Mouse (Mus musculus) heart, postnatal 4 days (tissue): ENCODE results near the gene Cir1. TPM values are rescaled to one million over a fixed set of nuclear protein-coding genes. Genes with fewer than 3 reads are reported as not detected.

Source experiments
- DNase-seq: peaks from one replicate; pipeline ENCODE4 v3.0.0; 2021
- total RNA-seq, 2 experiments: library from RNA; stranded (reverse); gene quantifications; 2 replicates each; pipeline ENCODE4 v1.2.3; 2021

Cir1 gene
- total RNA-seq: 10 to 100 TPM; 10.8 to 11.1 TPM

DNA sequence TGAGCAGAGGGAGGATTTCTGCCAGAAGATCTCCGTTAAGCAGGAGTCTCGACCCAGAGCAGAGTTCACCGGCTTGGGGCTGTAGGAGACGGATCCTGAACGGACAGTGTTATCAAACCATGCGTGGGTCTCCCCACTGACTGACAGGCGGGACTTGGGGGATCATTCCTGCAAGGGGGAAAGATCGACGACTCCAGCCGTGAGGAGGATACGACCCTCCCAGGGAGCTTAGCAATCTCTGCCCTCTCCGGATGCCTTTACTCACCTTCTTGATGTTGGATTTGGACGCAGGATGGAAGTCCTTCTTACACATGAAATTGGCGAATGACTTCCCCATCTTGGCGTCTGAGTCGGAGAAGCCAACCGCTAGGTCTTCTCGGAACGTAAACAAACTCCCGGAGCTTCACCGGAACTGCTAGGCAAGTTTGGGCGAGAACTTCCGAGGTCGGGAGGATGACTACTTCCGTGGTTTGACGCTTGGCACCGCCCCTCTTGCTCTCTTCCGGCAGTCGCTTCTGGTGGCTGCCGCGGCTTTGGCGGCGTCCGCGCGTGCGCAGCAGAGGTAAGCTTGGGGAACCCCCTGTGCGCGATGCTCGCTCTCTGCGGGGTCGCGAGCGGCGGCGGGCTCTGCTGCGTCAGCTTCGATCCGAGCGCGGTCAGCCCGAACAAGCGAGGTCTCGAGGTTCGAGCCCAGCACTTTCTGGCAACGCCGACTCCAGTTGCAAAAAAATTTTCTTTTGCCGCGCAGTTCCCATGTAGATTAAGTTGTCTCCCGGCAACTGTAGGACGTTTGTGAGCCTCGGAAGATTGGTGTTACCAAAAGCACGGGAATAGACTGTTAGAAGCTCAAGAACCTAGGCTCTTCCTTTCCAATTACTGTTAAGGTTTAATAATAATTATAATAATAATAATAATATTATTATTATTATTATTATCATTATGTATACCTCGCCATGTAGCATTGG is at the start of gene Cir1, which contains the start of gene Scrn3:
Gene Cir1 (minus strand): TSS at position 550 of the 965 bp plus-strand sequence.
Gene Scrn3 (plus strand): TSS at position 450 of the 965 bp plus-strand sequence.
- DNase-seq: peak; percentile 96

DNA sequence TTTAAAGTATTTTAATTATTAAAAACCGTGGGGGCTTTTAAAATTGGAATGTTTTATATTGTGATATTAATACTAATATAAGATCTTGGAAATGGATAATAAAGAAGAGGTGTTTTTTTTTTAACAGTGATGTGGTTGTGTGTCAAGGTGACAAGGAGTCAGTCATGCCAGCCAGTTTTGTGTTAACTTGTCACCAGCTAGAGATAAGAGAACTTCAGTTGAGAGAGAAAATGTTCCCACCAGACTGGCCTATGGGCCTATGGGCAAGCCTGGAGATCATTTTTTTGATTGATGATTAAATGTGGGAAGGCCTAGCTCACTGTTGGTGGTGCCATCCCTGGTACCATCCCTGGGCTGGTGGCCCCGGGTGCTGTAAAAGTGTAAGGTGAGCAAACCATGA is 48.0 kb upstream of the Cir1 start:
- no peak for DNase-seq

DNA sequence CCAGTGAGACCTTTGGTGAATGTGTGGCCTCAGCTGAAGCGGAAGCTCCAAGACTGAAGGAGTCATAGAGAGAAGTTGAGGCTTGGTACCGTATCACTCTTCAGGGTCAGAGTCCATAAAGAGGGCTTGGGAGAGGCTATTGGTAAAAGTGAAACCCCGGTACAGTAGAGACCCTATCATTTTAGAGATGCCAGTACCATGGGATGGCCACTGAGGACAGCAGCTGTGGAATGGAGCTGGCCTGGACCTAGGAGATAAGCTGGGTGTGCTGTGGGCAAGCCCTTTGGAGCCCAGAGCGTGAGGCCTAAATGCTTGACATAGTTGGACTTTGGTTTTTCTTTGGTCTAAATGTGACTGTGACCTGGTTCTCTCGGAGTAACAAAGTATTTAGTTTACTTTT is 47.4 kb upstream of the Cir1 start:
- DNase-seq: no peak

DNA sequence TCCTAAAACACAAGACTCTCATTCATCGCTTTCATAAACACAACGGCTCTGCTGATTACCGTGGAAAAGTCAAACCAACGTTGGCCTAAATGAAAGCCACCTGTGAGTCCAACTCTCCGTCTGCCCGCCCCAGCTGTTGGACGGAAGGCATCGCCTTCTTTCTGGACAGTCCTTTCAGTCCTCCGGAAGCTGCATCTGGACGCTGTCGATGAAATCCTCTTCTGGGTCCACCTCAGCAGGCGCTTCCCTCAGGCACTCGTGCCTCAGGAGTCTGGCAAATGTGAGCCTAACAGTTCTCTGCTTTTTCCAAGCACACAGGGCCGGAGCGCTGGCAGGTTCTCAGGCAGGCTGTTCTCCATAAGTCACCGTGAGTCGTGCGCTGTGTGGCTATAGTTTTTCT is 44.5 kb upstream of the Cir1 start:
- DNase-seq: no peak

DNA sequence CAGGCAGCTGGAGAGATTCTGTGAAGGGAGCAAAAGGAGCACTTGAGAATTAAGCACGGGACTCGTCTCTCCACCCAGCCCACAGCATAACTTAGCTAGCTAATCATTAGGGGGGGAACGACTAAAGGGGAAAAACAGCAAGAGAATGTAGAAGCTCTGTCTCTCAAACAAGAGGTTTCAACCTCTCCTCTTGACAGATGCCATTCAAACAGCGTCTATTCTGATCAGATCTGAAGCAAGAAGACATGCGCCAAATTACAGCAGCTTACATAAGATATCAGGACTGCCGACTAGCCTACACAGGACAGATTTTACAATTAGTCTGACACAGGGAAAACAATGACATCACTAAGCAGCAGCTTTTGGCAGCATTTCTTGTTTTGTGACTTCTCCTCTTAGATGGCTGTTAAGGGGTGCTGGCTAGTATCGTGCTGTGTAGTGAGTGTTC is 39.5 kb upstream of the Cir1 start:
- DNase-seq: peak; percentile 31

DNA sequence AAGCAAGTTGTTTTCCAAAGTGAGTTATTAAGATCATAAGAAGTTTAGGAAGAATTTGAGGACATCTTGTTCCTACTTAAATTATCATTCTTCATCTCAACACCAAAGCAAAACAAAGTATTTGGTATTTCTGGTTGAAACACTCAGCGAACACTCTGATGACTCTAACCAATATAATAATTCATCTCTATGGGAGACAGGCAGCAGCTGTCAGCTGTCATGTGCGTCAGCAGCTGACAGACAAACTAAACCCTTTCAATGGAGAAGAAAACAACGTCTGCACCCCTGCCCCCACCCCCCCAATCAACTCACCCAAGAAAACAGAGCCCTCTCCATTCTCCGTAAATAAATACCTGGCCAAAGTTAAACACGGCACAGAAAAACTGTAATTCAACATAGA is 39.0 kb upstream of the Cir1 start:
- no peak for DNase-seq

DNA sequence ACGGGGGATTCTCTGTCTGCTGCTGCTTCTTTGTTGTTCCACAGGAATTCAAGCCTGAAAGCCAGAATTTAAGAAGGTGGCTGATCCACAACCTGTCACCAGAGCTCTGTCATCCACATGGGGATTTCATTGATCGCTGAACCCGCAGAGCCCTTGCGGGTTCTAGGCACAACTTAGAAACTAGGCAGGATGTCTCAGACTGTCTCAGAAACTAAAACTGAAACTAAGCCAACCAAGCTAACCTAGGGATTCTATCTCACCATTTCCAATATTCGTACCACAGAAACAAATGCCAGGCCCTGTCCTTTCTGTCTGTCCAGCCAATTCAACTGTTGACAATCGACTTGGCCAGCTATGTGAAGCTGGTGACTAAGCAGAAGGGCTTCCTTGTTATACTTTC is 35.7 kb upstream of the Cir1 start:
- DNase-seq: no peak

DNA sequence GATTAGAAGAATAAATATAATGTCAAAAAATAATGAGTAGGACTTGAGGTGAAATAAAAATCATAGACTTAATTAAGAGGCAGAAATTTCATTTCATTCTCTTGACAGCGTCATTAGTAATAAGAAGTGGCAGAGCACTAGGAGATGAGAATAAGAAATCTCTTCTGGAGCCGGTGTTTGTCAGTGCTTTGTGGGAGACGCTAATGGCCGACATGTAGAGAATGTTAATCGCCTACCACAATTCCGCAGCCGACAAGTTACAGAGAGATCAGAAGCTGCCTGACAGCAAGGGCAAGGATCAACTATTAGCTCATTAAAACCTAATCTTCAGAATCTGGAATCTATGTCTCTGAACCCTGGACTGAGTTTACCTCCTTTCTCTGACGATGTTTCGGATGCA is 35.3 kb upstream of the Cir1 start:
- no peak for DNase-seq

DNA sequence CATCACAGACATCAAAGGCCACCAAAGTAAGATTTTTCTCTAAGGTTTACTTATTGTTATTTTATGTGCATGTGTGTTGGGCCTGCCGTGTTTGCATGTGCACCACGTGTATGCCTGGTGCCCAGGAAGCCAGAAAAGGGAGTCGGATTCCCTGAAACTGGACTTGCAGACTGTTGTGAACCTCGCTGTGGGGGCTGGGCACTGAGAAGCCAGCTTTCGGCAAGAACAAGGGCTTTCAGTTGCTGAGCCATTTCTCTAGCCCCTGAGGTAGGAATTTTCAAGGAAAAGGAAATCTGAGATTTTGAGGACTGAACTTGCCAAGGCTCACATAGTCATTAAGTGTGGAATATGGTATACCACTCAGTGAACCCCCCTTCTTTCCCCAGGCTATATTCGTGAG is 34.6 kb upstream of the Cir1 start:
- DNase-seq: no peak

DNA sequence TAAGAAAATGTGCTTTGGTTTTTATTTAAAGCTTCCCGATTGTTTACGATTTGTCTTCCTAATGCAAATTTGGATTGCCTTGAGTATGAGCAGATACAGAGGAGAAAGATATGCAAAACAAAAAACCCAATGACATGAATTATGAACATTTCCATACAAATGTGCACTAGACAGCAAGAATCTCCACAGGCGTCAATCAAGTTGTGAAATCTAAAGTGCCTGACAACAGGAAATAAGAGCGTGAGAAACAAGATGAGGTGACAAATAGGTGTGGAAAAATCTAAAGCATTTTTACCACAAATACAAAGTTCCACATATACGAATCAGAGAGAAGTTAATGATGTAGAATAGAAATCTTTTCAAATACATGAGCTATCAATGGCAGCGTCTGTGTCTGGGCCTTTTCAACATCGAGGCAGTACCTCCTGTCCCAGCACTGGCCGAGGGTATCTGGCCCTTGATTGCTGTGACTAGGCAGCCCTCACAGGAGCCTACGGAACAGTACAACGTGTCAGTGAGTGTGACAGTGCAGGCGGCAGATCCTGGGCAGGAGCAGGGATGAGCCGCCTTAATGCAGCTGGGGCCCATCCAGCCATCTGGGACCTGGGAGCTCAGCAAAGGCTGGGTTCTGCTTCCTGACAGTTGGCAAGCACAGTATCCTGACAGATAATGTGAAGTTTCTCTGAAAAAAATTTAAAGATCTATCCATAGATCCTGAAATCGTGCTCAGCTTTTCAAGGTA is 34.0 kb upstream of the Cir1 start:
- no peak for DNase-seq

DNA sequence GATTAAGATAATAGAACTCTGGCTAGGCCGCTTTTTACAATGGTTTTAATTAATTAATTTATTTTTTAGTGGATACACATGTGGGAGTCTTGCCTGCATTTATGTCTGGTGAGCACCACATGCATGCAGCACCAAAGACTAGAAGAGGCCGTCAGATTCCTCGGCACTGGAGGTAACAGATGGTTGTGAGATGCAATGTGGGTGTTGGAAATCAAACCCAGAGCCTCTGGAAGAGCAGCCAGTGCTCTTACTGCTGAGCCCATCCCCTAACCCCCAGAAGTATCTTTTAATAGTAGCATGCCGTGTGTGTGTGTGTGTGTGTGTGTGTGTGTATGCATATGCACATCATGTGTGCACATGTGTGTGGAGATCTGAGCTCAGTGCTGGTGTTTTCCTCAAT is 32.7 kb upstream of the Cir1 start:
- DNase-seq: no peak

DNA sequence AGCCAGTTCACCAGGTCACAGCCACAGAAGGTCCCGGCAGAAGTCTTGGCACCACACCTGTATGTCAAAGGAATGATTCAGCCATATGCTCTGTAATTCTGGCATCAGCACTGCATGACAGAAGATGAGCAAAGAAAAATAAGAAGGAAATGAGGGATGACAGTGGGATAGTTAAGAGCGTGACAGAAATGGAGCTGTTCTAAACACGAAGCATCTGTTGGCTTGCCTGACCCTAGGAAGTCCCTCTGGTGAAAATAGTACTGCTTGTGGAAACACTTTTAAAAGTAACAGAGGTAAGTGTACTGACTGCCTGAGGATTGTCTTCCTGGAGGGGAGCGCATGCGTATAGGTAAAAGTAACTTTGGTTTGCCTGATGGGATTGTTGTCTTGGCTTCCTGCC is 31.2 kb upstream of the Cir1 start:
- no peak for DNase-seq

DNA sequence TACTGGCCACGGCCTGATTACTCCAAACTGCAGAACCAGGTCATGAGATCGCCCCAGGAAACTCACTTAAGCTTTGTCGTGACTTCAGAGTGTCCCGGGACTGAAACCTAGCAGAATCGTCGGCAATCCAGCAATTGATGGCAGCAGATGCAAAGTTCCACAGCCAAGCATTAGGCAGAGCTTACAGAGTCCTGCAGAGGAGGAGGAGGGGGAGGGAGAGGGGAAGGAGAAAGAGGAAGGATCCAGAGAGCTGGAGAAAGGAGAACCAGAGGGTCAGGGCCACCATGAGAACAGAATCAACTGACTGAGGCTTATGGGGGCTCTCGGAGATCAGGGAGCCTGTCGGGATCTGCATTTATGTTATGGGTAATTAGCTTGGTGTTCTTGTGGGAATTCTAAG is 25.9 kb upstream of the Cir1 start:
- no peak for DNase-seq

DNA sequence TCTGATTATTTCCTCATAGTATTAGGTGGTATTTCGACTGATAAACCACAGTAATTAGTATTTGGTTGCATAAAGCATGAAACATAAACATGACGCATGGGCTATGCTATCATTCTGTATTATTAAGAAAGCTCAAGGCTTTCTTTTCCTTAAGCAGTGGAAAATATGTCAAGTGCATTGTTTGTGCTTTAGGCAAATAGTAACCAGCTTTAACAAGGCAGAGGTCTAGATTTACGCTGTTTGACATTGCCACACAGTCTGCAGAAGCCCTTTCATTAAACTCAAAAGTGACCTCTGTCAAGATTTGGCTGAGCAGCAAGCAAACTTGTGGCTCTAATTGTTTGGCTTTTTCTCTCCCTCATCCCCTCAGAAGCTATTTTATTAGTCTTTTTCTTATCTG is 23.4 kb upstream of the Cir1 start:
- DNase-seq: no peak

DNA sequence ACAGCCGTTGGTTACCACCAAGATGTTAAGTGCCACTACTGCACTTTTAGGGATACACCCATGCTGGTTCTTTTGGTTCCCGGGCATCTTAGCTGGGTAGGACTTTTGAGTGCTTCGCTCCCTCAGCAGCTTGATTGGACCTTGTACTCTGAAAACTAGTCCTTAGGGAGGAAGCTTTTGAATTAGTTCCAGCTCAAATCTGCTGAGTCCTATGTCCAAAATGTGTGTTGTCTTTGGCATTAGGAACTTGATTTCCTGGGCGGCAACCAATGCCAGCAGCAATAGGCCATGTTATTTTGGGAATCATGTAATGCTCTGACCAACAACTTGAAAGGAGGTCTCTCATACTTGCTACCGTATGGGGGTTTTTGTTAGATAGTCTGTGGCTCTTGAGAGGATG is 13.4 kb upstream of the Cir1 start:
- no peak for DNase-seq

DNA sequence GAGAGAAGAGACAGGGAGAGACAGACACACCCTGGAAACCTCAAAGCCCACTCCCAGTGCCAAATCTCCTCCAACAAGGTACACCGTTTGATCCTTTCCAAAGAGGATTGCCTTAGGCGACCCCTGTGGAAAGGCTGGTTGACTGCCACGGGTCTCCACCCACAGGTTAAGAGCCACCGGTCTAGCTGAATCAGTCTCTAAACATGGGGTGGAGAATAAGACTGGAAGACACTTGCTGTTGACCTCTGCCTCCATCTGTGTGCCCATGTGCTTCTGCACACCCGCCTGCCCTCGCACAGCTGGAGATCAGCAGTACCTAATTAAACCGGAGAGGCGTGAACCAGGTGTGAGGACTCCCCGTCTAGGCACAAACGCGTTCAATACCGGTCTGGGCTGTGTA is 10.5 kb upstream of the Cir1 start:
- no peak for DNase-seq

DNA sequence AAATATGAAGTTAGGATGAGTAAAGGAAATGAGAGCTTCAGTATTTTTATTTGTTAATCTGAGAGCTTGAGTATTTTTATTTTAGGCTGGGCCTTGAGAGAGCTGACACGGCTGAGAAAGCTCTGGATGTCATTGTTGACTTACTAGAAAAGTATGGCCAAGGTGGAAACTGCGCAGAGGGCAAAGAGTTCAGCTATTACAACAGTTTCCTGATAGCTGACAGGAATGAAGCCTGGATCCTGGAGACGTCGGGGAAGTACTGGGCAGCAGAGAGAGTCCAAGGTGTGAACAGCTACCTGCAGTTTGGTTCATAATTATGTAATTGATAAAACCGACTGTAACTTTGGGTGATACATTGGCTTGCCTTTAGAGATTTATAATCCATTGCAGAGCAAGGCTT is 6.7 kb upstream of the Cir1 start:
- no peak for DNase-seq

DNA sequence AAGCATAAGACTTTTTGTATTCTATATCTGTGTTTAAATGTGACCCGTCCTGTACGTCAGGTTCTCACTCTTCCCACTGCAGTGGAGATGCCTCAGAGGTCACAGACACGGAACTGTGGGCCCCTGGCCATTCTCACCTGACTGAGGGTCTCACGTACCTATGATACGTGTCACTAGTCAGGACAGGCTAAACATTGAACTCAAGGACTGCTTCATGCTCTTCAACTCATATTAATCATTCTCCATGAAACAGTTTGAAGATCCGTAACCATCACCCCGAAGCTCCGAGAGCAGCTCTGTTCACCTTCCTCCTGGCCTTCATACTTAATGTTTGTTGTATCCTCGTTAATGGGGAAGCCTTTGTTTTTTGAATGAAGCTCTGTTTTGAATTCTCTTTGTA is 4.9 kb upstream of the Cir1 start:
- no peak for DNase-seq

DNA sequence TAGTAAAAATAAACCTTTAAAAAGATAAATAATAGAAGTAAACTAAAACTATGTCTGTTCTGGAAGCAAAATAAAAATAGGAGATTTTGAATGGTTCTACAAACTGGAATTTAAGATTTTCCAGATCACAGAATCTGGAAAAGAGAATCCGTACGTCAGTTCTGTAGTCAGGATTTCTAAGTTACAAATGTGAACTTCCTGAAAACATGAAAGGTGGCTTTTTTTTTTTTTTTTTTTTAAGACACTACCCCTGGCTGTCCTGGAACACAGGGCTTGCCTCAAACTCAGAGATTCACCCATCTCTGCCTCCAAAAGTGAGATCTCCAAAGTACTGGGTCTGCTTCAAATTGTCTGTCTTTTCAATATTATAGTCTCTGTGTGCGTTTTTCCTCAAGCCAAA is 1.8 kb upstream of the Cir1 start:
- DNase-seq: no peak

DNA sequence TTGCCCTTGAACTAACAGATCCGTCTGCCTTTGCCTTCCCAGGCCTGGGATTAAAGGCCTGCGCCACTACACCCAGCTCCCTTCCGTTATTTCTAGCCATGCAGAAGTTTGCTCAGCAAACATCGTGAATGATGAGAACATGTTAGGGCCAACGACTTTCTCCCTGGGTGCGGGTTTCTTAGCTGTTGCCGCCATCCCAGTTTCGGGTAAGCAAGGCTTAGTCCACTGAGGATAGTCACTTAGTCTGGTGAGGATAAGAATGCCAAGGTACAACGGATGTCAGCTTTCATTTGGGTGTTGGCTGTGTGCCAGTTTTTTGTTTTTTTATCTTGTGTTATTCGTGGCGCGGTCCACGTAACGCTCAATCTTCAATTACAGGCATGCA is 608 bp upstream of the Cir1 start:
- DNase-seq: peak; percentile 43

DNA sequence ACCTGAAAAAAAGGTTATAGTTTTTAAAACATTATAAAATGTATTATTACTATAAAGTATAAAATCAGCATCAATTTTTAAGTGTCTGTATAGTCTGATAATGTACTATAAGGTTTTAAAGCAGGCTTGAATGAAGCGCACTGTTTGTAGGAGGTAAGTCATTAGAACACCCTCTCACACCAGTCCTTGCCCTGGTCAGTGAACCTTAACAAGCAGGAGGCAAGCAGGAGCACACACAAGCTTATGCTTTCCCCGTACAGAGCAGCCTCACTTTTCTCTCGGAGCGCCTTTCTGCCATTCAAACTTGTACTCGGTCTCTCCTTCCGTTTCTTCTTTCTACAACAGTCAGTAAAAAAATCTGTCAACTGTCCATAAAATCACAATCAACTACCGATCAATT is 6.5 kb downstream of the Cir1 start:
- no peak for DNase-seq

DNA sequence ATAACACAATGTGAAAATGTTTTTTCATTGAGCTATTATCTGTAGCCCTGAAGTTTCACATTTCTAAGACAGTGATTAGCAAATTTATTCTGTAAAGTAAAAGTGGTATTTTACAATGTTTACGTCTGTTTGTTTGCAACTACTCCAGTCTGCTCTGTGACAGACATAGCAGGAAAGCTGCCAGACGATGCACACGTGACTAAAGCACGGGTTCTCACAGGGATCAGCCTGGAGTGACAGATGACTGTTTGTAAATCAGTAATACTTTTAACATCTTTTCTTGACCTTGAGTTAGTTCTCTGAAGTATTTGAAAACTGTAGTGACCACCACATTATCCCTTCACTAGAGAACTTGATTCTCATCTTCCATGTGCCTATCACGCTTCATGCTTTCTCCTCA is 8.0 kb downstream of the Cir1 start:
- no peak for DNase-seq

DNA sequence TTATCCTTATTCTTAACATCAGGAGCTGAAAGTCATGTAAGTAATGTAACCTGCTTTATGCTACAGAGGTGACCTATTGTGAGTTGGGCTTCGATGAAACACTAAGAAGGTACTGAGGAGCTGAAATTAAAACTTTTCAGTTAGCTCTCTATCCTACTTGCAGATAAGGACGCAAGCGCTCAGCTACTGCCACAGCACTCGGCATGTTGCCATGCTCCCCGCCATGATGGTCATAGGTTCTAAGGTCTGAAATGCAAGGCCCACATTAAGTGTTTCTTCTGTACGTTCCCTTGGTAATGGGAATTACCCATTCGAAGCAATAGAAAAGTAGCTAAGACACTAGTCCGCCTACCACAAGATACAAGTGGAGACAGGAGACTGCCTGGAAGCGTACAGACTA is 9.8 kb downstream of the Cir1 start:
- no peak for DNase-seq

DNA sequence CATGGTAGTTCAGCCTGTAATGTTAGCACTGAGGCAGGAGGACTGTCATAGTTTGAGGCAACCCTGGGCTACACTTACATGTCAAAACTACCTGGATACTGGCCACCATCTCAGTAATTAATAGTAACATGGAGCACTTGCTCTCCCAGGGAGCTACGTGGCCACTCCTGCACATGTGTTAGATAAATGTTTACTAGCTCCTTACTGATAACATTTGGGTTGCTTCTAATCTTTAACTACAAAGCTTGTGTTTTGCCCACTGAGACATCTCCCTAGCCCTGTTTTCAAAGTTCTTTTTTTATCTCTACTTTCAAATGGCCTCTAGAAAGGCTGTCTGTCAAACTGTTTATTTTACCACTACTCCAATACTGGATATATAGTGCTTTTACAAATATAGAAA is 10.5 kb downstream of the Cir1 start:
- DNase-seq: no peak
